Mouse (Mus musculus): ENCODE measurements around the gene Serpina10. TPM values are rescaled to one million over a fixed set of nuclear protein-coding genes. Genes with fewer than 3 reads are reported as not detected.
"Not testable (repeated sequence)": the region's sequence is repeated elsewhere in the genome, so short reads cannot be mapped to it uniquely, and the experiment has no call there.

The Serpina10 gene
- total RNA-seq, 2 experiments from 2014 or later = 0.09 TPM; not detected in 1

DNA sequence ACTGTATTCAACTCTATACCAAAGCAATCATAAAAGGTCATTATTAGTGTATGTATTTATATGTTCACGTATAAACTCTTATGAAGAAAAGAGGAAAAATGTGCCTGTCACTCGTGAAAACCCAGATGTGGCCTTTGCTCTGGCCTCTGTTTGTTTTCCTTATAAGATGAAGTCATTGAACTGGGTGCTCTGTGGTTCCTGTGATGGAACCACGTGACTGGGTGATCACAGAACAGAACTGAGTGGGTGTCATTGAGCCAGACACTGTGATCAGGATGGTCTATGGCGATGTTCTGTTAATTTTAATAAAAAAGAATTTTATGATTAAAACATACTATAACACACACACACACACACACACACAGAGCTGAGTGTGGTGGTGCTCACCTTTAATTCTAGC lies 15.5 kb downstream of the Serpina10 start:
- DNase-seq (ENCODE audit: low spot score in 2 of 2) = no peak

DNA sequence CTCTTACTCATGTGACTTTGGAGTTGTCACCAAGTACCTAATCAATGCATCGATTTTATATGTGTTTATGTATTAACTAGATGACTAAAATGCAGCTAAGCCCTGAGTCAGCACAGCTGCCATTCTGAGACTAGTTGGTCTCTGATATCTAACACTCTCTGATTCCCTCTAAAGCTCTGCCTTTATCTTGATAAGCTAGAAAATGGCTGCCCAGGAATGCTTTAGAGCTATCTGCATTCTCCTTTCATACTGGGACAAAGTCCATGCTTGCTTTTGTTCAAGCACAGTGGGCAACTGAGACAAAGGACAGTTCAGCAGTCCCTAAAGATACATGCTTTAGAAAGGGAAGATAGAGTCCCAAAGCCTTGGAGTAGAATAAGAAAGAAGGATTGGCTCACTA lies 16.1 kb downstream of the Serpina10 start:
- DNase-seq (ENCODE audit: low spot score in 2 of 2) = no peak

DNA sequence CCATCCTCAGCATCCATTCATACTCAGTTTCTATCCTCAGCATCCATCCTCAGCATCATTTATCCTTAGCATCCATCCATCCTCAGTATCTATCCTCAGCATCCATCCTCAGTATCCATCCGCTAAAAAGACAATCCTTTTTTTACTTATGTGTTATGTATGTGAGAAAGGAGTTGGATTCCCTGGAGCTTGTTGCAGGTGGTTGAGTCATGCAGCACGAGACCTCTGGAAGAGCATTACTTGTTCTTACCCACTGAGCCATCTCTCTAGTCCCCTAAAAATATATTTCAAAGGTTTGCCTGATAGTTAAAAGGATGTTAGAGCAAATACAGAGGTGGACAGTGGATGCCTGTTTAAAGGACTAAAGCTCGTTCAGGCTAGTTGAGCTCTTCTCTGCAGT lies 29.4 kb downstream of the Serpina10 start:
- DNase-seq (ENCODE audit: low spot score in 2 of 2) = no peak

DNA sequence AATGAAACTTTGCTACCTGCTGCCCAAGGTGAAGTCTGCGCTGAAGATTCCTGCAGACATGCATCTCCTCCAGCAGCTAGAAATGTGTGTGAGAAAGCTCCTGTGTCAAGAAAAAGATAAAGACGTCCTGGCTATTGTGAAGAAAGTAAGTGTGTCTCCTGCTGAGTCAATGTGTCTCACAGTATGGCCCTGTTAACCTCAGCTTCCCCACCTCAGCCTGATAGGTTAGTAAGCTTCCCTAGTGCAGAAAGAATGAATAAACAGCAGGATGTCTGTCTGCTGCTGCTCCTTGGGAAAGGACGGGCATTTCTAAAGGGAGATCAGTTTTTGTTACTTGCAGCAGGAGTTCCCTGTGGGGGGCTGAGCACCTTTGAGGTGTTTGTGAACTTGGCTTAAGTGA lies 30.9 kb downstream of the Serpina10 start:
- DNase-seq (ENCODE audit: low spot score in 2 of 2) = no peak

DNA sequence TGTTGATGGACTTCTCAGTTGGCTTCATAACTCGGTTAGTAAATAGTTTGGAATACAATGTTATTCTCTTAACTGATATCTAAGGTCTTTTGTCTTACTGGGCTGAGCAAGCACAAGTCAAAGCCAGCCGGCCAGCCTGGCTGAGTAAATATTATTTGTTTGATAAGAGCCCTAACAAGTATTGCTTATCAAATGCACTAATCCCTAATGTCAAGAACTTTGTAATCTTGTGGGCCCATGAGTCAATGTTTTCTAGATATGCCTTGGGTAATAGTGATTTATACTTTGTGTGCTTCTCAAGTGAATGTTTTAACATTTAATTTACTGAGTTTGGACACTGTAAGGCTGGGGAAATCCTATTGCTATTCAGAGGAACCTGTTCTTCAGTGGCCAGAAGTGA lies 32.8 kb downstream of the Serpina10 start:
- DNase-seq (ENCODE audit: low spot score in 2 of 2) = no peak

DNA sequence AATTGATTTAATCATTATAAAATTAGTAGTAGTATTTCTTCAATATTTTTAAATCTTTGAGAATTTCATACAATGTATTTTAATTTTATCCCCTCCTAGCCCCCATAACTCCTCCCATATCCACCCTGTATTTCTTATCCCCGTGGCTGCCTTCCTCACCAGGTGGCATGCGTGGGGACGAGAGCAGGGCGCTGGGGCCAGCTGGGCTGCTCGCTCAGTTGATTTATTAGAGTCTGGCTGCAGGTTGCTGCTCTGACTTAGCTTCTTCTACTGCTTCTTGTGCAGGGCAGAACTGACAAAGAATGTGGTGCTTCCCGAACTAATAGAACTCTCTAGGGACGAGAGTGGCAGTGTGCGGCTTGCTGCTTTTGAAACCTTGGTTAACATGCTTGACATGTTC lies 47.5 kb downstream of the Serpina10 start:
- peak in 1 of 2 experiments; percentile 13 for DNase-seq (ENCODE audit: low spot score in 2 of 2)

DNA sequence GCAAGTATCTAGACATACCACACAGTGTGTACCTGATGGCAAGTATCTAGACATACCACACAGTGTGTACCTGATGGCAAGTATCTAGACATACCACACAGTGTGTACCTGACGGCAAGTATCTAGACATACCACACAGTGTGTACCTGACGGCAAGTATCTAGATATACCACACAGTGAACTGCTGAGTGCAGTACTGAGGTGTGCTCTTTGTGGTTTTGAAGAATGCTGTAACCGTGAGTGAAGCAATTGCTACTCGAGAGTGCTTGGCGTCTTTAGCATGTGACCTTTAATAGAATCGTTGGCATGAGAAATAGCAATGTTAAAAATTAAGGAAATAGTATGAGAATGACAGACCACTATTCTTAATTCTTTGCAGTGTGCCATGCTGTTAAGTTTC lies 53.1 kb downstream of the Serpina10 start:
- not testable (repeated sequence) for DNase-seq (ENCODE audit: low spot score in 2 of 2)

DNA sequence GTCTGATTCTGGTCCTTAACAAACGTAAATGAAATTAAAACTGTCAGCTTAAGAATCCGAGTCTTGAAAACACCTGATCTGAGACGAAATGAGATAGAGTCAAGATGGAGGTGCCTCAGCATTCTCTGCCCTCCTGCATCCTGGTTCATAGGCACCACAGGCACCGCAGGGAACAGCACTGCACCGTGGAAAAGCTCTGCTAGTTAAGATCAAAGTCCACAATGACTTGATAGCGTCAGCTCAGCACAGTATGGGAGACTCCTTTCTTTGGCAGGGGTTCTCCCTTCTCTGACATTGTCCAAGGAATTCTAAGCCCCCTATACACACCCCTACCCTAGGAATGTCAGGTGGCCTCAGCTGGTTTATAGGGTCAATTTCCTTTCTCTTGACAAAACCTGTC lies 61.6 kb downstream of the Serpina10 start:
- DNase-seq (ENCODE audit: low spot score in 2 of 2) = no peak

DNA sequence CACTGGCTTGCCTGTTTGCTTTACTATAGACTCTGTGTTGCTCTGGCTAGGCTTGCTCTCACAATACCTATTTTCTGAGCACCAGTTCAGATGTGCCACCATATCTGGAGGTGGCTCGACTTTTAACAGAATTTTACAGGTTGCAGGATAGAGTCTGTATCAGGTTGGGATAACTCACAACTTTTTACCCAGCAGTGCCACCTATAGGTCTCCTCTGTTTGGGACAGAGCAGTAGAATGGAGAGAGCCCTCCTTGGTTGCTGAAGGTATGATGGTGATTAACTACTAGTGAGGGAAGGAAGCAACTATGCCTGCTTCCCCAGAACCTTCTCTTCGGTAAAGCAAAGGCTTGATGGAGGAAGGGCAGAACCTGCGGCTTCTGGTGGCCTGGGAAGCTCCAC lies 64.1 kb downstream of the Serpina10 start:
- DNase-seq (ENCODE audit: low spot score in 2 of 2) = peak in 1 of 2 experiments; percentile 16

DNA sequence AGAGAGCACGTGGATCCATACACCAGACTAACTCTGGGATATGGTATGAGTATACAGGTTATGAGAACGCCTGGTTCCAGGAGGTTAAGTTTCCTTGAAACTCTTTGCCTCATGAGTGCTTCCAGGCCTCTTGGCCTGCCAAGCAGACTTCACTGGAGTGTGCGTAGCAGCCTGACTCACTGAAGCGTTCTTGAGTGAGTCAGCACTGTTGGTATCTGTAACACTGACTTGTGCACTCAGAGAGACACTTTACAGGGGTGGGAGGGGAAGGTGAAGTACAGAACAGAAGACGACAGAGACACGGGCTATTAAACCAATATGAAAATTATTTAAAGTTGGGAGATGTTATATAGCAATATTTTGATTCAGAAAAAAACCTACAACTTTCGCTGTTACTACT lies 66.1 kb downstream of the Serpina10 start:
- no peak for DNase-seq (ENCODE audit: low spot score in 2 of 2)

Other genes starting within 250 kb of the Serpina10 start
- gene Otub2, start 242.8 kb downstream of the Serpina10 start, total RNA-seq (2021) = 10 to 100 TPM; 45.3 to 47.3 TPM
- gene 9330161L09Rik, start 223.6 kb downstream of the Serpina10 start, total RNA-seq (2021) = 1 to 10 TPM; 2.0 to 3.4 TPM
- gene Ddx24, start 205.6 kb downstream of the Serpina10 start, total RNA-seq (2021) = 100 to 1,000 TPM; 166 to 196 TPM
- gene Ifi27, start 197.2 kb downstream of the Serpina10 start, total RNA-seq (2021) = 10 to 100 TPM; 54.1 to 54.8 TPM
- gene Ifi27l2a, start 187.8 kb downstream of the Serpina10 start, total RNA-seq (2021) = 1 to 10 TPM; 2.0 to 2.8 TPM
- gene Ifi27l2b, start 174.2 kb downstream of the Serpina10 start, total RNA-seq (2021) = not detected
- gene Ppp4r4, start 99.2 kb downstream of the Serpina10 start, total RNA-seq (2021) = 10 to 100 TPM; 31.6 to 37.8 TPM
- gene Serpina6, start 25.8 kb upstream of the Serpina10 start, total RNA-seq (2021) = not detected
- not detected for gene Serpina16, start 44.7 kb upstream of the Serpina10 start, total RNA-seq (2021)
- not detected for gene Serpina1f, start 64.1 kb upstream of the Serpina10 start, total RNA-seq (2021)
- gene Serpina1d, start 142.1 kb upstream of the Serpina10 start, total RNA-seq (2021) = not detected
- not detected for gene Serpina1b, start 198.9 kb upstream of the Serpina10 start, total RNA-seq (2021)
- gene Serpina1a, start 232.1 kb upstream of the Serpina10 start, total RNA-seq (2021) = not detected

Measured in layer of hippocampus, postnatal 14 days (tissue).